Mouse (Mus musculus) ovary, postnatal 10 days (tissue): ENCODE results near the gene Shq1.
A peak's percentile ranks its signal among the peaks of the same experiment; 100 is the strongest.

Experiments
- DNase-seq: peaks from one replicate; pipeline ENCODE4 v3.0.0; 2022; ENCODE audit warnings: low spot score

Gene Shq1

GRCm38 (mm10) chr6:100670880-100671344 is at the start of gene Shq1:
Gene Shq1 (minus strand): TSS chr6:100671157.
- DNase-seq: peak; percentile 63

- DNase-seq: no peak
These were observed 49.1 kb upstream of the Shq1 start for GRCm38 (mm10) chr6:100720098-100720501.

- DNase-seq: no peak
These were observed 45.9 kb upstream of the Shq1 start for GRCm38 (mm10) chr6:100716817-100717216.

- DNase-seq: no peak
These were observed 45.2 kb upstream of the Shq1 start for GRCm38 (mm10) chr6:100716152-100716551.

GRCm38 (mm10) chr6:100715296-100715828 is 44.4 kb upstream of the Shq1 start:
- no peak for DNase-seq

GRCm38 (mm10) chr6:100710866-100711265 is 39.9 kb upstream of the Shq1 start:
- no peak for DNase-seq

- no peak for DNase-seq
These were observed 39.2 kb upstream of the Shq1 start for GRCm38 (mm10) chr6:100710170-100710569.

- no peak for DNase-seq
These were observed 38.5 kb upstream of the Shq1 start for GRCm38 (mm10) chr6:100709483-100709882.

- no peak for DNase-seq
These were observed 38.0 kb upstream of the Shq1 start for GRCm38 (mm10) chr6:100708996-100709395.

- DNase-seq: no peak
These were observed 37.3 kb upstream of the Shq1 start for GRCm38 (mm10) chr6:100708248-100708647.

GRCm38 (mm10) chr6:100707557-100707956 is 36.6 kb upstream of the Shq1 start:
- no peak for DNase-seq

GRCm38 (mm10) chr6:100706861-100707260 is 35.9 kb upstream of the Shq1 start:
- DNase-seq: no peak

GRCm38 (mm10) chr6:100705366-100705811 is 34.4 kb upstream of the Shq1 start:
- DNase-seq: no peak

GRCm38 (mm10) chr6:100704574-100705365 is 33.8 kb upstream of the Shq1 start, which contains the start of gene Gxylt2:
Gene Gxylt2 (plus strand): TSS chr6:100704734.
- DNase-seq: peak; percentile 32

- no peak for DNase-seq
These were observed 33.2 kb upstream of the Shq1 start for GRCm38 (mm10) chr6:100704197-100704573.

- DNase-seq: no peak
These were observed 29.8 kb upstream of the Shq1 start for GRCm38 (mm10) chr6:100700774-100701173.

- no peak for DNase-seq
These were observed 29.0 kb upstream of the Shq1 start for GRCm38 (mm10) chr6:100699986-100700385.

- no peak for DNase-seq
These were observed 15.4 kb upstream of the Shq1 start for GRCm38 (mm10) chr6:100686341-100686740.

- no peak for DNase-seq
These were observed 7.7 kb upstream of the Shq1 start for GRCm38 (mm10) chr6:100678636-100679035.

GRCm38 (mm10) chr6:100676461-100676860 is 5.5 kb upstream of the Shq1 start:
- DNase-seq: no peak

GRCm38 (mm10) chr6:100674974-100675373 is 4.0 kb upstream of the Shq1 start:
- DNase-seq: no peak

- DNase-seq: no peak
These were observed 444 bp upstream of the Shq1 start for GRCm38 (mm10) chr6:100671401-100671800.

GRCm38 (mm10) chr6:100670370-100670841 is 551 bp downstream of the Shq1 start:
- peak; percentile 21 for DNase-seq
